Mouse (Mus musculus) ES-Bruce4 (cell line): ENCODE data around the gene Dlg1.

Experiments
- CTCF ChIP-seq: IDR thresholded peaks from one replicate; pipeline ENCODE4 v1.8.1; 2011; ENCODE audit warnings: low read depth, low read length
- EP300 ChIP-seq: IDR thresholded peaks from 2 replicates; pipeline ENCODE4 v1.6.1; 2011; ENCODE audit warnings: low read depth, low read length; ENCODE audit not compliant: insufficient read depth
- POLR2A ChIP-seq: IDR thresholded peaks from one replicate; pipeline ENCODE4 v1.8.1; 2011; ENCODE audit warnings: low read length; ENCODE audit not compliant: insufficient read depth

- TF ChIP-seq POLR2A (no peak), CTCF (no peak), EP300 (no peak)
These were observed 4.5 kb upstream of the Dlg1 start for GRCm38 (mm10) chr16:31658539-31659334.
